Mouse (Mus musculus) liver, embryonic 12.5 days (tissue): ENCODE data around the gene Crabp2. TPM values are rescaled to one million over a fixed set of nuclear protein-coding genes. Genes with fewer than 3 reads are reported as not detected.
A peak's percentile ranks its signal among the peaks of the same experiment; 100 is the strongest.

Experiments
- ATAC-seq: fragments of 200-750 bp; cut with Nextera tagmentation; 2 replicates; pipeline ENCODE4 v1.8.0; 2017; ENCODE audit warnings: moderate number of reproducible peaks, mild to moderate bottlenecking, moderate library complexity
- H3K27ac ChIP-seq: fragments of 300-500 bp; sonication (generic); 2 replicates; pipeline ENCODE4 v1.5.1; 2016; ENCODE audit warnings: mild to moderate bottlenecking
- H3K27me3 ChIP-seq: fragments of 300-500 bp; sonication (generic); replicated peaks from 2 replicates; pipeline ENCODE4 v1.6.1; 2016; ENCODE audit warnings: mild to moderate bottlenecking, moderate library complexity
- H3K36me3 ChIP-seq: fragments of 300-500 bp; sonication (generic); 2 replicates; pipeline ENCODE4 v1.6.1; 2016; ENCODE audit warnings: mild to moderate bottlenecking, moderate library complexity
- H3K4me1 ChIP-seq: fragments of 300-500 bp; sonication (generic); 2 replicates; pipeline ENCODE4 v1.6.1; 2016
- H3K4me2 ChIP-seq: fragments of 300-500 bp; sonication (generic); 2 replicates; pipeline ENCODE4 v1.6.1; 2016; ENCODE audit warnings: mild to moderate bottlenecking, moderate library complexity
- H3K4me3 ChIP-seq: fragments of 300-500 bp; sonication (generic); 2 replicates; pipeline ENCODE4 v1.5.1; 2016; ENCODE audit warnings: mild to moderate bottlenecking, moderate library complexity
- H3K9ac ChIP-seq: fragments of 300-500 bp; sonication (generic); 2 replicates; pipeline ENCODE4 v1.6.1; 2016; ENCODE audit warnings: mild to moderate bottlenecking, moderate library complexity
- H3K9me3 ChIP-seq: fragments of 300-500 bp; sonication (generic); replicated peaks from 2 replicates; pipeline ENCODE4 v1.6.1; 2016; ENCODE audit warnings: mild to moderate bottlenecking, moderate library complexity
- WGBS: fragments of 180-500 bp; shearing (Covaris S2); methylation state at CpG from one replicate; pipeline ENCODE4 v1.1.7; 2016; ENCODE audit not compliant: insufficient replicate concordance; 5-methylcytosine and 5-hydroxymethylcytosine counted together
- polyA plus RNA-seq: library from polyadenylated mRNA; unstranded; fragments of >200 nt; fragmentation: Nextera tagmentation; extraction: Ambion mirVana; gene quantifications from 2 replicates; pipeline ENCODE4 v1.2.1, GENCODE M21; 2016

The Crabp2 gene
- polyA plus RNA-seq, 1 experiment from 2014 or later, result 3.9 TPM

DNA sequence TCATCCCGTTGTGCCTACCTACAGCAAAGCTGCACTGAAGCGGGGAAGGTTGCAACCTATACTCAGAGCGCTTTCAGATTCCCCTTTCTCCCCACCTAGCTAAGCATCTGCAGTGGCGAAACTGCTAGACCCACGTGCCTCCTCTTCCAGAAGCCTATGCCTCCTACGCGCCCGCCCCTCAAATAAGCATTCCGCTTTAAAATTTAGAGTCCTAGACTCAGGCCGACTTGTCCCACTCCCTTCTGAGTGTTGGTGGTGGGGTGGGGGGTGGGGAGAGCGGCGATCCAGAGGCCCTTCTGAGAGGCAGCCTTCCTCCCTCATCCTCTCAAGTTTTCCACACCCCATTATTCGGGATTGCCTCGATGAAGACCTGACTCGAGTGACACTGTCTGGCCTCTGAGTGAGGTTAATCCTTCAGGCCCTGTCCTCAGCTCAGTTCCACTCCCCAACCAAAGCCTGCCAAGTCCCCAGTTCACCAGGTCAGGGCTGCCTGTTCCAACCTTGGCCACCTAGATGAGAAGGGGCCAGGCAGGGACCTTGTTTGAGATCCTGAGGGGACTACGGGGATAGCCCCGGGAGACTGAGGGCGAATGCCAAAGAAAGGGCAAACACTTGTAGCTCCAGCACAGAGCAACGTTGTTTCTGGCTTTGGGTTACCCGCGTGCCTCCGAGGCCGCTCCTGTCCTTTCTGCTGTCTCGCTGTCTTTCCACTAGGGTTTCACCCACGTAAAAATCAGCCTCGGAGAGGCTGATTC lies 1.2 kb upstream of the Crabp2 start:
- peaks cover 5% of the 10 kb centered on the region for H3K36me3 ChIP-seq
- WGBS, result 5% methylated on average over 26 of the region's 26 CpGs
- H3K27me3 ChIP-seq, result peaks cover 80% of the 10 kb centered on the region

DNA sequence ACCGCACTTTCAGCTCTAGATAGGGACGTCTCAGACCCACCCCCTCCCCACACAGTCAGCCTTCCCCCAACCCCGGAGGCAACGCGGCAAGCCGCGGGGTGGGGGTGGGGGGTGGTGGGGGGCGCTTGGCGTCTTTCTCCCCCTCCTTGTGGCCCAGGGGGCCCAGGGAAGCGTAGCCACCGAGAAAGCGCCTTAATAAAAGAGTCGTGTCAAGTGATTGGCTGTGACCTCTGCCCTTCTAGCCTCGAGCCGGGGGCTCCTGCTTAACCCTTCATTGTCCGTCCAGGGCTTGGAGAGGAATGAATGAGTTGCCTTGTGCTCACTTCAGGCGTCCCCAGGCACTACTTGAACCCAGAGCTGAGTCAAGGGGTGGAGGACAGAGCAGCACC lies 661 bp upstream of the Crabp2 start:
- no peak overlapping the region for H3K9ac ChIP-seq
- no peaks in the 10 kb centered on the region for H3K36me3 ChIP-seq
- ATAC-seq, result no peak
- no peak overlapping the region for H3K27ac ChIP-seq
- H3K27me3 ChIP-seq, result peaks cover 86% of the 10 kb centered on the region
- H3K4me3 ChIP-seq, result peak overlapping the region; percentile 31
- peak overlapping the region; percentile 54 for H3K4me2 ChIP-seq
- no peaks in the 10 kb centered on the region for H3K9me3 ChIP-seq
- H3K4me1 ChIP-seq, result peaks cover 37% of the 10 kb centered on the region
- WGBS, result 3% methylated on average over 15 of the region's 17 CpGs

More for the DNA sequence above, 1.2 kb upstream of the Crabp2 start:
- Histone ChIP-seq H3K27ac (no peak overlapping the region), H3K9me3 (no peaks in the 10 kb centered on the region), H3K4me1 (peaks cover 36% of the 10 kb centered on the region), H3K4me3 (peak overlapping the region; percentile 31), H3K4me2 (peak overlapping the region; percentile 54), H3K9ac (no peak overlapping the region)
- ATAC-seq, result no peak

DNA sequence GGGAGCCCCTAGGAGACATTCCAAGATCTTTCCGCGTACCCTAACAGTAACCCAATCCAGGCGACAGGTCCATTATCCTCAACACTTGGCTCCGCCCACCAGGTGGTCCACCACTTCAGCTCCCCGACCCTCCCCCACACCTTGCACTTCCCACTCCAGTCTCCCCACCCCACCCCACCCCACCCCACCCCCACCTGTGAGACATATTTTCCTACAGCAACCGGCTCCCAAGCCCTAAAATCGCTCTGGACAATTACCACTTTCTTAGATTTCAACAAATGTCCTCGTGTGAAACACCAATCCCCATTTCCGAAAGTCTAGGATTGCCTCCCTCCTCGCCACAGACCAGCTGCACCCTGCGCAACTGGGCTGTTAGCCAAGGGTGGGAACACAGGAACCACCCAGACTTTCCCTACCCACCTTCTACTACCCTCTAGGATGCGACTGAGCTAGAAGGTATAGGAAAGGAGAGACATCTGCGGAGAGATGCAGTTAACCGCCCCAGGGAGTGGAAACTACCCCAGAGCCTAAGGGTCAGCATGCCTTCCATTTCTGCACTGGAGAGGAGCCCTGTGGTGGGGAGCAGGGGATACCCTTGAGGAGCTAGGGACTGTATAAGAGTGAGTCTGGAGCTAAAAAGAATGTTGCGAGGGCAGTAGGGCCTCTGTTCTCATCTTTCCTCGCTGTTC lies 944 bp downstream of the Crabp2 start:
- Histone ChIP-seq H3K27me3 (peaks cover 100% of the 10 kb centered on the region), H3K9ac (no peak overlapping the region), H3K36me3 (no peaks in the 10 kb centered on the region), H3K27ac (no peak overlapping the region), H3K4me3 (no peak overlapping the region), H3K4me1 (peaks cover 37% of the 10 kb centered on the region), H3K4me2 (no peak overlapping the region), H3K9me3 (no peaks in the 10 kb centered on the region)
- 12% methylated on average over 16 of the region's 16 CpGs for WGBS
- ATAC-seq, result no peak

DNA sequence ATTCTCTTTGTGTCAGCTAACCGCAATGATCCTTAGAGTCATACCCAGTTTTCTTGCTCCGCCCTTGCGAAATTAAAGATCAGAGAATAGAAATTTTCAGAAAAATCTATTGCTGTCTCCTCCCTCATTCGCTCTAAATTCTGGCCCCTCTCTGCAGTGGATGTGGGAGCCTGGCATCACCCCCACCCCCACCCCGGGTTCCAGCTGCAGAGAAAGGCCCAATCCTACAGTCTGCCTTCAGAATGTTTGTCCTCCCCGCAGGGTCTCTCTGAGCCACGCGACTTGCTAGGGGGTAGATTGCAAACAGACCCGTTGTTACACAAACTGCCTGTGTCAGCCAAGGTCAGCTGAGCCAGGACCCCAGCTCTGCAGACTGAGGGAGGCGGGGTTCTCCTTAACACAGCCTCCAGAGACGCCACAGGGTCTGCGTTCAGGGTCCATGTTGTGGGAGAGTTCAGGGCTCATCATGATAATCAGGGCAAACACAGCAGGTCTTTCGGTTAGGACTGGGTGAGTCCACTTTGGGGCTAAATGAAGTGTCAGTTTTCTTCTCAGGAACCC lies 1.6 kb downstream of the Crabp2 start:
- Histone ChIP-seq H3K4me2 (no peak overlapping the region), H3K27ac (no peak overlapping the region), H3K4me3 (no peak overlapping the region), H3K36me3 (no peaks in the 10 kb centered on the region), H3K9me3 (no peaks in the 10 kb centered on the region), H3K27me3 (peaks cover 100% of the 10 kb centered on the region), H3K4me1 (peaks cover 34% of the 10 kb centered on the region), H3K9ac (no peak overlapping the region)
- no peak for ATAC-seq
- WGBS, result 9% methylated on average over 13 of the region's 13 CpGs

DNA sequence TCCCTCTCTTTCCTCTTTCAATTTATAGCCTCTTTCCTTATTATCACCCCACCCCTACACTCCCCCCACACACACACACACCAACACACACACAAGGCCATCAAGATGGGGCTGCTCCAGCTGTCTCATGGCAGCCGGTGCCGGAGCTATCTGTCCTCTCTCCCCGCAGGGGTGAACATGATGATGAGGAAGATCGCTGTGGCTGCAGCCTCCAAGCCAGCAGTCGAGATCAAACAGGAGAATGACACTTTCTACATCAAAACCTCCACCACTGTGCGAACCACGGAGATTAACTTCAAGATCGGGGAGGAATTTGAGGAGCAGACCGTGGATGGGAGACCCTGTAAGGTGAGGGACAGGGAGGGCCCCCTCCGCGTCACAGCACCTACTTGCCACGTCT lies 3.5 kb downstream of the Crabp2 start:
- H3K27me3 ChIP-seq, result peaks cover 97% of the 10 kb centered on the region
- peak overlapping the region; percentile 55 for H3K4me2 ChIP-seq
- peak overlapping the region; percentile 29 for H3K4me3 ChIP-seq
- WGBS, result 6% methylated on average over 12 of the region's 12 CpGs
- H3K9me3 ChIP-seq, result no peaks in the 10 kb centered on the region
- peaks cover 28% of the 10 kb centered on the region for H3K4me1 ChIP-seq
- H3K9ac ChIP-seq, result no peak overlapping the region
- ATAC-seq, result no peak
- no peak overlapping the region for H3K27ac ChIP-seq
- H3K36me3 ChIP-seq, result no peaks in the 10 kb centered on the region

DNA sequence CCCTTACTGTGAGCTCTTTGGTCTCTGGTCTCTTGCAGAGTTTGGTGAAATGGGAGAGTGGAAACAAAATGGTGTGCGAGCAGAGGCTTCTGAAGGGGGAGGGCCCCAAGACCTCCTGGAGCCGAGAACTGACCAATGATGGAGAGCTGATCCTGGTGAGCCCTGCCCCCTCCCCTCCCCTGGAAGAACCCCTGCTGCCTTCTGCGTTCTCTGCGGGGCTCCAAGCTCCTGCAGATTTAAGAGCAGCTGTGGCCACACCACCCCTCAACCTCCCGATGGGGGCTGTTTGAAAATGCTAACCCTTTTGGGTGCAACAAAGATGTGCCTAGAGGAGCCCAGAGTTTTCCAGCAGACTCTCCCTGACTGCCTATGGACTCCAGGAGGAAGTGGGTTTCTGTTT lies 4.0 kb downstream of the Crabp2 start:
- H3K4me2 ChIP-seq, result peak overlapping the region; percentile 55
- H3K27me3 ChIP-seq, result peaks cover 95% of the 10 kb centered on the region
- H3K36me3 ChIP-seq, result no peaks in the 10 kb centered on the region
- H3K4me3 ChIP-seq, result peak overlapping the region; percentile 29
- peaks cover 23% of the 10 kb centered on the region for H3K4me1 ChIP-seq
- H3K9ac ChIP-seq, result no peak overlapping the region
- ATAC-seq, result peak; percentile 42; the same call in 1 of the 2 replicates
- H3K27ac ChIP-seq, result no peak overlapping the region
- WGBS, result 1% methylated on average over 5 of the region's 5 CpGs
- no peaks in the 10 kb centered on the region for H3K9me3 ChIP-seq

DNA sequence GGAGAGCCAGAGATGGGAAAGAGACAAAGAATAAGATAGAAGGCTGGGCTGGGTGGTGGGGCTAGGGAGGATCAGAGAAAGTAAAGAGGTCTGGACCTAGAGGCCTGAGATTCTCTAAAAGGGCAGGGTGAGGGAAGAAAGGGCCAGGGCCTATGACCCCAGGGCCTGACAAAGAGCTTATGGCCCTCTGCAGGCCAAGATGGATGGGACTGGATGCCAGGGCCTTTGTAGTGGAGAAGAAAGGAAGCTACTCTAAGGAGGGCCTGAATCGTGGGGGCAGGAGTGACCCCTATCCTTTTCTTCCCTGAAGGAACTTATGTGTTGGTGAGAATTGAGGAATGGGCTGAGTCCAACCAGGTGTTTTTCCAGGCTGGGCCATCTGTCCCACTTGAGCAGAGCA lies 9.6 kb downstream of the Crabp2 start:
- Histone ChIP-seq H3K4me2 (no peak overlapping the region), H3K27me3 (peaks cover 81% of the 10 kb centered on the region), H3K4me3 (no peak overlapping the region), H3K27ac (no peak overlapping the region), H3K36me3 (no peaks in the 10 kb centered on the region), H3K9me3 (no peaks in the 10 kb centered on the region), H3K9ac (no peak overlapping the region), H3K4me1 (peaks cover 14% of the 10 kb centered on the region)
- ATAC-seq, result no peak
- WGBS, result 30% methylated on average over 1 of the region's 1 CpGs

DNA sequence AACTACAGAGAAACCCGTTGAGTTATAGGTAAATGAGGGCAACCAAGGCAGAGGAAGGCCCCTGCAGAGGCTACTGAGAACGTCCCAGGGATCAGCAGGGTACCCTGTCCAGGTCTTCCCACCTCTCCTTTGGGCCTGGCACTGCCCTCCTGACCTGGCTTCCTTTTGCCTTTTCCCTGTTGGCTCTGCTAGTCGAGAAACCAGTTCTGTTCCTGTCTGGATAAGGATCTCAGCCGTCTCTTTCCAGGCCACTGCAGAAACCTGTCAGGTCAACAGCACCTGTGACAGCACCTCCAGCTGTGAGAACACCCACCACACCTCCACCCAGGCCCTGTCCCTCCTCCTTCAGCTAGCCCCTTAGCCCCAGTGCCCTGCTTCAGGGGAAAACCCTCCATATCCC lies 10.0 kb downstream of the Crabp2 start:
- Histone ChIP-seq H3K36me3 (no peaks in the 10 kb centered on the region), H3K4me1 (peaks cover 14% of the 10 kb centered on the region), H3K9me3 (no peaks in the 10 kb centered on the region), H3K4me2 (no peak overlapping the region), H3K27ac (no peak overlapping the region), H3K4me3 (no peak overlapping the region), H3K27me3 (peaks cover 80% of the 10 kb centered on the region), H3K9ac (no peak overlapping the region)
- 39% methylated on average over 4 of the region's 4 CpGs for WGBS
- no peak for ATAC-seq

DNA sequence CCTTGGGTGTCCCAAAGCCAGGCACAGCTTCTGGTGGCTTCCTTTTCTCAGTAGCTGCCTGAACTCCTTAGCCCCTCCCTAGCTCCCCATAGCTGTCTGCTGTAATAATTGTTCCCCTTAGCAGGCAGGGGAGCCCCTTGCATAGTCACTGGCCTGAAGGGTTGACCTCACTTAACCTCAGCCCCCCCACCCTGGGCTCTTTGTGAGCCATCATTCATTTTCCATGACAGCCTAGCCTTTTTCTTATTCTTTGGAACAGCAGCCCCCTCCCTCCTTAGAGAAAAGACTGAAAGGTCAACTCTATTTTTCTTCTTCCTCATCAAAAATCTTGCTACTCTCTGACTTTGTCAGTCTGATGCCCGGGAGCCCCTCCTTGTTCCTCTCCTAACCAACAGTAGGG lies 10.5 kb downstream of the Crabp2 start:
- Histone ChIP-seq H3K9ac (no peak overlapping the region), H3K27me3 (peaks cover 75% of the 10 kb centered on the region), H3K4me2 (no peak overlapping the region)

DNA sequence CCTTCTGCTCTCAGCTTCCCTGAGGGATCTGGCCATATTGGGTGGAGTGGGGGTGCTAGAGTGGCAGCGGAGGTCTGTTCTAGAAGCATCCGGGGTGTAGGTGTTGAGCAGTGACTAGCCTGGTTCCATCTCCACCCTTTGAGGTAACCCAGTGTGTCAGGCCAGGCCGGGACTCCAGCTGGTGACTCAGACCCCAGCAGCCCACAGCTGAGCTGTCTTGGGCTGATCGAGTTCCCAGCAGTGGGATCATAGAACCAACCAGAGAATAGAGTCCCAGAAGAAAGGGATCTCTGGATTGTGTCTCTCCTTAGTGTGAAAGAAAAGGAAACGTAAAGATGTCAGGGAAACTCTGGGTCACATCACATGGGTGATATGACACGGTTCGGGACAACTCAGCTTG lies 10.9 kb downstream of the Crabp2 start:
- Histone ChIP-seq H3K9ac (no peak overlapping the region), H3K4me2 (no peak overlapping the region), H3K27me3 (peaks cover 74% of the 10 kb centered on the region), H3K9me3 (no peaks in the 10 kb centered on the region), H3K36me3 (no peaks in the 10 kb centered on the region), H3K4me1 (peaks cover 14% of the 10 kb centered on the region), H3K4me3 (no peak overlapping the region), H3K27ac (no peak overlapping the region)
- WGBS, result 51% methylated on average over 7 of the region's 7 CpGs
- ATAC-seq, result no peak

More for the DNA sequence above, 10.5 kb downstream of the Crabp2 start:
- 47% methylated on average over 1 of the region's 1 CpGs for WGBS
- peaks cover 14% of the 10 kb centered on the region for H3K4me1 ChIP-seq
- no peak for ATAC-seq
- H3K4me3 ChIP-seq, result no peak overlapping the region
- H3K9me3 ChIP-seq, result no peaks in the 10 kb centered on the region
- no peak overlapping the region for H3K27ac ChIP-seq
- no peaks in the 10 kb centered on the region for H3K36me3 ChIP-seq

DNA sequence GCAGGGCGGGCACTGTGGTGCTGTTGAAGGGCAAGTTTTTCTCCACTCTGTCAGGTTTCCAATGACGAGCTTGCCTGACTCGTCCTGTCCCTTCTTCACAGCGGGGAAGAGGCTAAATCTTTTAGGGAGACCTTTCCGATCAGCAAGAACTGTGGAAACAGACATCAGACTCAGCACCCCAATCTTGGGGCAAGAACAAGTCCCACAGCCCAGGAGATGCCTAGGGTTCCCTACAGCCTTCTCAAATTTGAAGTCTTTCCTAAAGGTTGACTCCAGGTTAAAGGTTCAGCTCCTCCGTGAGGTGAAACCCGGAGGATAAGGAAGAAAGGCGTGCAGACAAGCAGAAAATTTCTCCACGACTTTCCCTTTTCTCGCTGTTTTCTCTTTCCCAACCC lies 11.7 kb downstream of the Crabp2 start:
- WGBS, result 11% methylated on average over 10 of the region's 10 CpGs
- Histone ChIP-seq H3K27ac (peak overlapping the region; percentile 68; the same call in 1 of the 2 replicates), H3K36me3 (no peaks in the 10 kb centered on the region), H3K4me1 (peaks cover 14% of the 10 kb centered on the region), H3K9me3 (no peaks in the 10 kb centered on the region), H3K27me3 (peaks cover 69% of the 10 kb centered on the region), H3K4me3 (peak overlapping the region; percentile 46), H3K9ac (peak overlapping the region; percentile 55; the same call in 1 of the 2 replicates), H3K4me2 (peak overlapping the region; percentile 72)
- no peak for ATAC-seq

DNA sequence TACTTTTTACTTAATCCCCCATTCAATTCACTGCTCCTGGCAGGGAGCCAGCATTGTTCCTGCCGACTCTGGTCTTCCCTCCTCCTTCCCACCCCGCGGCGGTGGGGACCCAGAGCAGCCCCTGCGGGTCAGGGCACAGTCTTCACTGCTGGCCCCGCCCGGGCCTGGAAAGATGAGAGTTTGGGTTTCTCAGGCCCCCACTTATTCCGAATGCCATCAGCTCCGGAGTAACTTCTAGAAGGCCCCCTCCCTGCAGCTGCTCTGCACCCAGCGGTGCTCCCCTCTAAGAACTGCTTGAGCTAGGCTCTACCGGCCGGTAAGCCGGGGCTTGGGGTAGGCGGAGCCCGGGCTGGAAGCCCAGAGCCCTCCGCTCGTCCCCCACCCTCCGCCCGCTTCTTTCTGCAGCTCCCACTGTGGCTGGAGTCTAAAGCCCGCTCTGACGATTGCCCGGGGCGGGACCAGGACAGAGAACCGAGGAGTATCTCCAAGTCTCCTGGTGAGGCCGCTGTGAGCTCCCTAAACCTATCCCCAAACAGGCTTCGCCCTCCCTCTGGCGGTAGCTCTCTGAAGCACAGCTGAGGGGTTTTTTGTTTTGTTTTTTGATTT lies 12.2 kb downstream of the Crabp2 start:
- peak overlapping the region; percentile 55; the same call in 1 of the 2 replicates for H3K9ac ChIP-seq
- peaks cover 64% of the 10 kb centered on the region for H3K27me3 ChIP-seq
- H3K27ac ChIP-seq, result peak overlapping the region; percentile 68
- no peaks in the 10 kb centered on the region for H3K36me3 ChIP-seq
- peaks cover 14% of the 10 kb centered on the region for H3K4me1 ChIP-seq
- 0% methylated on average over 27 of the region's 27 CpGs for WGBS
- ATAC-seq, result peak; percentile 87
- peak overlapping the region; percentile 46 for H3K4me3 ChIP-seq
- peak overlapping the region; percentile 72 for H3K4me2 ChIP-seq
- no peaks in the 10 kb centered on the region for H3K9me3 ChIP-seq
